Mouse (Mus musculus): ENCODE measurements around the gene Acbd3. TPM values are rescaled to one million over a fixed set of nuclear protein-coding genes. Genes with fewer than 3 reads are reported as not detected.

Acbd3 gene
- total and polyA plus RNA-seq, 3 experiments, result 17.8 to 23.2 TPM; not detected in 1

DNA sequence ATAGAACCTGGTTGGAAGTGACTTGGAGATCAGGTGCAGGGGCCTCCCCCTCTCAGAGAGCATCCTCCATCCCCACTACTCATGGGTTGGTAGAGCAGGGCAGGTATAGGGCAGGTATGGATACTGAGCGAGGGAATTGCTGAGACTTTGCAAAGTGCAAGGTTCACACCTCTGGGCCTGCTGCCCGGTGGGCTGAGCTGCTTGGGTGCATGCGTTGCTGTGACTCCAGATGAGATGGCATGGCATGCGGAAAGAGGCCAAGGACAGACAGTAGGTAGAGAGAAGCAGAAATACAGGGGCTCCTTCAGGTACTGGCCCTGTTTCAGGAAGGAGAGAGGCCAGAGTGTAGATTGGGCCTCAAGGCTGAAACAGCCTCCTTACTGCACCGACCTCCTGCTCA is 55.4 kb downstream of the Acbd3 start:
- no peak overlapping the region for H3K4me3 ChIP-seq (ENCODE audit: control insufficient read depth in 1 of 2, insufficient read depth in 1 of 2, low read depth in 2 of 2, low read length in 2 of 2)
- TF ChIP-seq POLR2AphosphoS2 (IDR thresholded peaks at IDR 0.05; ENCODE audit: low read length) (no peak), TAL1 (IDR thresholded peaks at IDR 0.05; ENCODE audit: low read length) (no peak), MAZ (IDR thresholded peaks at IDR 0.05; ENCODE audit: low read depth, low read length) (no peak), SMC3 (IDR thresholded peaks at IDR 0.05; ENCODE audit: low read depth, low read length) (no peak), GABPA (IDR thresholded peaks at IDR 0.05; ENCODE audit: low read depth, low read length) (no peak)
- H3K27ac ChIP-seq (ENCODE audit: control insufficient read depth, low read depth, low read length), result no peak overlapping the region
- H3K79me2 ChIP-seq (ENCODE audit: control insufficient read depth, insufficient read depth, low read length, poor library complexity), result no peaks in the 10 kb centered on the region
- no peaks in the 10 kb centered on the region for H3K27me3 ChIP-seq (ENCODE audit: control insufficient read depth in 1 of 2, insufficient read depth in 2 of 2, low read length in 2 of 2)
- no peaks in the 10 kb centered on the region for H3K9me3 ChIP-seq (replicated peaks; ENCODE audit: insufficient read depth, low read length)
- H3K9ac ChIP-seq (ENCODE audit: control insufficient read depth, low read depth, low read length, poor library complexity, severe bottlenecking), result no peak overlapping the region
- 0 out of 4 replicates have a peak, but pooled peaks cover 0 to 4% of the 10 kb centered on the region in 2 experiments for H3K4me1 ChIP-seq (ENCODE audit: control insufficient read depth in 1 of 2, insufficient read depth in 2 of 2, low read length in 2 of 2)
- no peaks in the 10 kb centered on the region for H3K36me3 ChIP-seq (ENCODE audit: control insufficient read depth in 1 of 2, insufficient read depth in 2 of 2, low read length in 2 of 2)
- DNase-seq (ENCODE audit: low read depth, low spot score), result no peak

DNA sequence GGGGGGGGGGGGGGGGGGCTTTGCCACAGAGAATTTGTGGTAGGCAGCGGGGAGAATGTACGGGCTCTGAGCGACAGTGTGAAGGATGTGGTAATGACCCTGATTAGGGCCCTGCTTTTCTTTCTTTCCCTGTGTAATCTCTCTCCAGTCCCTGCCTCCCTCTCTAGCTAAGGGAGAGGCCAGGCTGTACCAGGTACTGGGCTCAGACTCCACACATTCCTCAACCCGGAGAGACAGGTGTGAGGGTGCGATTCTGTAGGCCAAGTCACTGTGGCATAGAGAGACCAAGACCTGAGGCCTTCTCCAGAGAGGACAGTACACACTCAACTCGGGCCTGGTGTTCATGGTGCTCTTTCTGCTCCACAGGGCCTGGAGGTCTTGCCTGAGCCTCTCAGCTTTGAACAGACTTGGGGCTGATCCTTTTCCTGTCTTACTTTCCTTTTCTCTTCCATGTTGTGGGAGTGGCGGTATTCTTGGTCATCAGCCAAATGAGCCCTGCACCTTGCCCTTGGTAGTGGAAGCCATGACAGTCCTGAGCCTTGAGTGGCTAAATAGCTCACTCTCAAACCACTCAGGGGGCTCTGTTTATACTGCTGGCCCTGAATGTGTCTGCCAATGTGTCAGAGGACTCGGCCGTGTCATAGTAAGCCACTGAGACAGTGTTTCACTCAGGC is 57.2 kb downstream of the Acbd3 start:
- Histone ChIP-seq H3K79me2 (ENCODE audit: control insufficient read depth, insufficient read depth, low read length, poor library complexity) (no peaks in the 10 kb centered on the region), H3K27me3 (ENCODE audit: control insufficient read depth in 1 of 2, insufficient read depth in 2 of 2, low read length in 2 of 2) (no peaks in the 10 kb centered on the region), H3K4me3 (ENCODE audit: control insufficient read depth in 1 of 2, insufficient read depth in 1 of 2, low read depth in 2 of 2, low read length in 2 of 2) (no peak overlapping the region), H3K36me3 (ENCODE audit: control insufficient read depth in 1 of 2, insufficient read depth in 2 of 2, low read length in 2 of 2) (no peaks in the 10 kb centered on the region), H3K4me1 (ENCODE audit: control insufficient read depth in 1 of 2, insufficient read depth in 2 of 2, low read length in 2 of 2) (no peaks in the 10 kb centered on the region), H3K9me3 (replicated peaks; ENCODE audit: insufficient read depth, low read length) (no peaks in the 10 kb centered on the region), H3K27ac (ENCODE audit: control insufficient read depth, low read depth, low read length) (no peak overlapping the region), H3K9ac (ENCODE audit: control insufficient read depth, low read depth, low read length, poor library complexity, severe bottlenecking) (no peak overlapping the region)
- no peak for DNase-seq (ENCODE audit: low read depth, low spot score)
- TF ChIP-seq ZNF384 (IDR thresholded peaks at IDR 0.05; ENCODE audit: low read depth, low read length) (no peak), ETS1 (IDR thresholded peaks at IDR 0.05; ENCODE audit: low read depth, low read length) (no peak), SMC3 (IDR thresholded peaks at IDR 0.05; ENCODE audit: low read depth, low read length) (no peak), POLR2AphosphoS5 (IDR thresholded peaks at IDR 0.05; ENCODE audit: borderline replicate concordance, low read depth, low read length) (no peak), MAFK (IDR thresholded peaks at IDR 0.05; ENCODE audit: borderline replicate concordance, low read depth, low read length) (no peak), TBP (IDR thresholded peaks at IDR 0.05; ENCODE audit: low read depth, low read length) (no peak), NRF1 (IDR thresholded peaks at IDR 0.05; ENCODE audit: insufficient read depth, low read depth, low read length, poor library complexity, severe bottlenecking) (no peak), MYB (IDR thresholded peaks at IDR 0.05; ENCODE audit: low read depth, low read length) (no peak), TCF12 (IDR thresholded peaks at IDR 0.05; ENCODE audit: low read depth, low read length) (no peak), SIN3A (IDR thresholded peaks at IDR 0.05; ENCODE audit: low read length) (no peak)

DNA sequence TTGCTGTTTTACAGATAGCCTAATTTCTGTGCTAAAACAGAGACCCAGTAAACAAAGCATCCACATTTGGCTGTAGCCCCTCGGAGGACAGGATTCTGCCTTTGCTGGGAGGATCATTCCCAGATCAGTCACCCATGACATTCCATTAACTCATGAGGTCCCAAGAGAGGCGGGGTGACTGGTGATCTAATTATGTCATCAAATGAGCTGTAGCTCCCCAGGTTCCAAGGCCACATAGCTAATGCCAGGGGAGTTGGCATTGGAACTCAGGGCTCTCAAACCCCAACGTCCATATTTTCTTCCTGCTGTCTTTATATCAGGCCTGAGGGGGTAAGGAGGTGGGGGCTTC is 57.7 kb downstream of the Acbd3 start:
- no peak overlapping the region for H3K9ac ChIP-seq (ENCODE audit: control insufficient read depth, low read depth, low read length, poor library complexity, severe bottlenecking)
- no peak overlapping the region for H3K27ac ChIP-seq (ENCODE audit: control insufficient read depth, low read depth, low read length)
- H3K27me3 ChIP-seq (ENCODE audit: control insufficient read depth in 1 of 2, insufficient read depth in 2 of 2, low read length in 2 of 2), result no peaks in the 10 kb centered on the region
- H3K36me3 ChIP-seq (ENCODE audit: control insufficient read depth in 1 of 2, insufficient read depth in 2 of 2, low read length in 2 of 2), result no peaks in the 10 kb centered on the region
- H3K4me3 ChIP-seq (ENCODE audit: control insufficient read depth in 1 of 2, insufficient read depth in 1 of 2, low read depth in 2 of 2, low read length in 2 of 2), result no peak overlapping the region
- no peaks in the 10 kb centered on the region for H3K4me1 ChIP-seq (ENCODE audit: control insufficient read depth in 1 of 2, insufficient read depth in 2 of 2, low read length in 2 of 2)
- DNase-seq (ENCODE audit: low read depth, low spot score), result no peak
- no peaks in the 10 kb centered on the region for H3K79me2 ChIP-seq (ENCODE audit: control insufficient read depth, insufficient read depth, low read length, poor library complexity)
- no peaks in the 10 kb centered on the region for H3K9me3 ChIP-seq (replicated peaks; ENCODE audit: insufficient read depth, low read length)
- TF ChIP-seq BHLHE40 (IDR thresholded peaks at IDR 0.05; ENCODE audit: borderline replicate concordance, low read depth, low read length) (no peak), RAD21 (IDR thresholded peaks at IDR 0.05; ENCODE audit: low read depth, low read length) (no peak), E2F4 (IDR thresholded peaks at IDR 0.05; ENCODE audit: borderline replicate concordance, low read depth, low read length) (no peak), MYC (IDR thresholded peaks at IDR 0.05; ENCODE audit: low read depth, low read length) (no peak), TBP (IDR thresholded peaks at IDR 0.05; ENCODE audit: low read depth, low read length) (no peak), NELFE (IDR thresholded peaks at IDR 0.05; ENCODE audit: low read depth, low read length) (no peak), MYB (IDR thresholded peaks at IDR 0.05; ENCODE audit: low read depth, low read length) (no peak), MAZ (IDR thresholded peaks at IDR 0.05; ENCODE audit: low read depth, low read length) (no peak)

Data from MEL (cell line).